Mouse (Mus musculus): ENCODE data around the gene Apoa5.

The Apoa5 gene

GRCm38 (mm10) chr9:46268343-46268873 lies at the start of gene Apoa5:
TSS of gene Apoa5 (plus strand) at chr9:46268633.
- no peak for DNase-seq

DNA sequence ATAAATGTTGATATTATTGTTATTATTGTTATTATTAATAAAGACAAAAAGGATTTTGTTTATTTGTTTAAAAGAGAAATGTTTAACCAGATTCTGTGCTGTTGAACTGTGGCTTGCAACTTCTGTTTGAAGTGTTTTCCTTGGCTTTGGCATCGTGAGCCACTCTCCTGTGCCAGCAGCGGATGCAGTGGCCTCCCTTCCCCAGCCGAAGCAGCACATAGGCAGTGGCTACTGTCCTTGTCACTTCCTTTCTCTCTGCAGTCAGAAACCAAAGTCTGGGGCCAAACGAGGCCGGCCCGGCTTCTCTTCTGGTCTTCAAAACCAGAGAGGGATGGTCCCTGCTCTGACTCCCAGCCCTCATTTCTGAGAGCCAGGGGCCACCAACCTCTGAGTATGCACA lies 45.3 kb upstream of the Apoa5 start:
- DNase-seq: peak; percentile 37

GRCm38 (mm10) chr9:46224101-46224500 lies 44.3 kb upstream of the Apoa5 start:
- DNase-seq: peak; percentile 47

- DNase-seq: peak; percentile 52
Measured at GRCm38 (mm10) chr9:46224945-46225660, 43.3 kb upstream of the Apoa5 start.

DNA sequence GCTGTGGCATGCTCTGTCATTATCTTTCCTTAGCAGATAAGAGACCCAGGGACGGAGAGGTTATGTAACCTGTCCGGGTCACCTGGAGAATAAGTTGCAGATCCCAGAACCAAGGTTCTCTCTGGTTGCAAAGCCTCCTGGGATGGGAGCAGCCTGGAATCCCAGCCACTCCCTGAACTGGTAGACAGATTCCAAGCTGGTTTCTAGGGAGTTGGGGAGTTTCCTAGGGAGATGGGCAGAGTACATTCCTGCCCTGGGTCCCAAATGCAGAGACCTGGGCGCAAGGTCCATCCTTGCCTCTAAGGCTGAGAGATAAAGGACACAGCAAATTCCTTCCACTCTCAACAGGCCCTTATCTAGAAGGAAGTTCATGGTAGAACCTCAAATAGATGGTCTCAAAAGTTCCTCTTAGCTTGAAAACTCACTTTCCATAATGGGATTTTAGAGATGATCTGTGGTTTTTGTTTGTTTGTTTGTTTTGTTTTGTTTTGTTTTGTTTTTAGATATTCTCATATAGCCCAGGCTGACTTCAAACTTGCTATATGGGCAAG lies 41.3 kb upstream of the Apoa5 start:
- DNase-seq: no peak

DNA sequence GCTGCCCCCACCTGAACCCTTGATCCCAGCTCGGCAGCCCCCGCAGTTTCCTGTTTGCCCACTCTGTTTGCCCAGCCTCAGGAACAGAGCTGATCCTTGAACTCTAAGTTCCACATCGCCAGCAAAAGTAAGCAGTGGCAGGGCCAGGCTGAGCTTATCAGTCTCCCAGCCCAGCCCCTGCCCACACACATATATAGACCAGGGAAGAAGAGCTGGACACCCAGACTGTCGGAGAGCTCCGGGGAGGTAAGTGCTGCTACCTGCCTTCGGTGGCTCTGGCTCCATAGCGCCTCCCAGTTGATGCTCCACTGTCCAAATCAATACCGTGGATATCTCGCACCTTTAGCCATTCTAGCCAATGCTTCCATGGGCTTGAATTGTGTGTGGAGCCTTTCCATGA lies 39.9 kb upstream of the Apoa5 start, which contains the start of gene Apoa1:
Gene Apoa1, plus strand, starts transcription at position 90 of the 400 bp plus-strand sequence.
- DNase-seq: no peak

DNA sequence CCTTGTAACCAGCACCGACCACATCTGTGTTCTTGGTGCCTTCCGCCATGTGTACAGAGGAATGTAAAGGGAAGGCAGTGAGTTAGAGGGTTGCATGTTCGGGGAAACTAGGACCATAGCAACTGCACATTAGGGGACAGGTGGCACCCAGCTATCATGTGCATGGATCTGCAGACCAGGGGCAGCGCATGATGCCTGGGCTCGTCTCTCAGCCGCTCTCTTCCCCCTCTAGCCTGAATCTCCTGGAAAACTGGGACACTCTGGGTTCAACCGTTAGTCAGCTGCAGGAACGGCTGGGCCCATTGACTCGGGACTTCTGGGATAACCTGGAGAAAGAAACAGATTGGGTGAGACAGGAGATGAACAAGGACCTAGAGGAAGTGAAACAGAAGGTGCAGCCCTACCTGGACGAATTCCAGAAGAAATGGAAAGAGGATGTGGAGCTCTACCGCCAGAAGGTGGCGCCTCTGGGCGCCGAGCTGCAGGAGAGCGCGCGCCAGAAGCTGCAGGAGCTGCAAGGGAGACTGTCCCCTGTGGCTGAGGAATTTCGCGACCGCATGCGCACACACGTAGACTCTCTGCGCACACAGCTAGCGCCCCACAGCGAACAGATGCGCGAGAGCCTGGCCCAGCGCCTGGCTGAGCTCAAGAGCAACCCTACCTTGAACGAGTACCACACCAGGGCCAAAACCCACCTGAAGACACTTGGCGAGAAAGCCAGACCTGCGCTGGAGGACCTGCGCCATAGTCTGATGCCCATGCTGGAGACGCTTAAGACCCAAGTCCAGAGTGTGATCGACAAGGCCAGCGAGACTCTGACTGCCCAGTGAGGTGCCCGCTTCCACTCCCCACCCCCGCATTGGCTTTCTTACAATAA lies 38.6 kb upstream of the Apoa5 start:
- peak; percentile 94 for DNase-seq

GRCm38 (mm10) chr9:46230450-46230975 lies 37.9 kb upstream of the Apoa5 start:
- DNase-seq: no peak

DNA sequence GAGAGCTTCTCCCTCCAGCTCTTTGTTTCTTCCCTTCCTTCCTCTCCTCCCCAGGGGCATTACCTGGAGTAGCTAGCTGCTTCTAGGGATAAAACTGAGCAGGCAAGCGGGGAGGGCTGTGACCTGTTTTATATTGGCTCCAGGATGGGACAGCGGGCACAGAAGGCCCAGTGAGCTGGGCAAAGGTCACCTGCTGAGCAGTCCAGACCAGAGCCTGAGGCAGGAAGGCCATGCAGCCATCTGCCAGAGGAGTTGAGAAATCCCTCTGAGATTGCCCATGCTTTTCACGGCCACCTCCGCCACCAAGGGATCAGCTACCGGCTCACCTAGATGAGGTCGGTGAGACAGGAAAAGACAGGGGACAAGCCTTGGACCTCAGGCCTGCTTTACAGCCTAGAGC lies 33.2 kb upstream of the Apoa5 start:
- DNase-seq: peak; percentile 78

DNA sequence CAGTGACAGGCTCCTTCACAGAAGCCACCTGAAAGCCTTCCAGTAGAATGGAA lies 33.0 kb upstream of the Apoa5 start, which contains the start of gene Apoc3:
Gene Apoc3, minus strand, starts transcription at position 41 of the 53 bp plus-strand sequence.
- DNase-seq: no peak

DNA sequence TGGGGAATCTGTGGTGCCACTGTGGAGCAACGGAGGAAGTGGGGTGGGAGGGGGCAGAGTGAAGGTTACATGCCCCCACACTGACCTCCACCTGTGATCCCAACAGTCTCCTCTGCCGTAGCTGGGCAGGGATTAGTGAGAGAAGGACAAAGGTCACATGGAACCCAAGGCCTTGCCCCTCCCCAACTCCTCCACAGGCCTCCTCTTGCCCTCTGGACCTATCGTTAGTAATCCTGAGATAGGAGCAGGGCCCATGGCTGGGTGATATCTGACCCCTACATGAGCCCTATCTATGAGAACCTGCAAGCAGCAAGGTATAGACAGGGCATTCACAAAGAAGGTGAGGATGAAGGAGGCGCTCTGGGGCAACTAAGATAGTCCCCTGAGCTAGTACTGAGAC lies 32.8 kb upstream of the Apoa5 start:
- DNase-seq: peak; percentile 67

DNA sequence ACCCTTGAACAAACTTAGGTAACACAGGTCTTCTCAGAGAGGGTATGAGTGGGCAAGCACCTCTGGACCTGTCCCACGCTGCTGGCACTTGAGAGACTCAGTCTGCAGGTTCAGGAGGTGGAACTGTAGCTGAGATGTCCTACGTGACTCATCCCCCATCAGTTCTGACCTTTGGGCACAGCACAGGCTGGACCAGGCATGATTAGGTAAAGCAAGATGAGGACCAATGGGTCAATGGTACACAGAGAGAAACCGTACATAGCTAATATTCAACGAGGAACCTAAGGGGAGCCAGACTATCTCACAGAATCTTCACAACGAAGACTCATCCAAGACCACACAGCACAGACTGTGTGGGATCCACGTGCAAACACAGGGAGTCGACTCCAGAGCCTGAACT lies 29.6 kb upstream of the Apoa5 start:
- no peak for DNase-seq

DNA sequence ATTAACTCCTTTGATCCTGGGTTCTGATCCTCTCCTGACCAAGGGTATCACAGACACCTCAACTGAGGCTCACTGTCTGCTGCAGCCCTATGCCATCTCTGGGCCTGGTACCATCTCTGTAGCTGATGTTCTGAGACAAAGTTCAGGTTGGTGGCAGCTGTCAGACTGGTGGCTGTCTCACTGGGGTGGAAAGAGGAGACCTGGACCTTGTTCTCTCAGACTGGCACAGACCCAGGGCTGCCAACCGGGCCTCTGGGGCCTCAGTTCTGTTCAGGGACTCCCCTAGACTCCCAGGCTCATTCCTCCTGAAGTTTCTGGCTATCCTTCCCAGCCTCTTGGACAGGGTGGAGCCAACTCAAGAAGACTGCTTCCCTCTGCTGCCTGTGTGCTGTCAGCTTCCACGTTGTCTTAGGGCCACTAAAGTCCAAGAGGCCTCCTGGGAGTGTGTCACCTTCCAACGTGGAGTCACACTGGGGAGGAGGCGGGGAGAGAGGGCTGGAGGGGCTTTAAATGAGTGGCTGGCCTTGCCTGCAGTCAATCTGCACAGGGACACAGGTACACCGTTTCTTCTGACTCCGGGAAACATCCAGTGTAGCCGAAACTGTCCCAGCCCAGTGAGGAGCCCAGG lies 27.8 kb upstream of the Apoa5 start, which contains the start of gene Apoa4:
Gene Apoa4, plus strand, starts transcription at position 171 of the 628 bp plus-strand sequence.
- DNase-seq: peak; percentile 54

DNA sequence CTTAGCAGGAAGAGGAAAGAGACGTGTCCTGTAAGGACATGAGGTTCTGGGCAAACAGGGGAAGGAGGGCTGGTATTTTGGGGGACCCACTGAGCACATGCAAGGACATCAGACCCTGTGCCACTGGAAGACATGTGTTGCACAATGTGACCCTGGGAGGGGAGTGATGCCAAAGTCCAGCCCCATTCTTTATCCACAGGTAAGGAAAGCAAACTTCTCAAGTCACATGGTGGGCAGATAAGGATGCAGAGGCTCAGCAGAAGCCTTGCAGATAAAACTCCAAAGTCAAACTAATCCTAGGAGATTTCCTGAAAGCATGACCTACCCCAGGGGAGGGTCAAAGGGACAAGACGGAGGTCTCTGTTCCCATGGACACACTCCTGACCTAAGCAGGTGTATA lies 26.6 kb upstream of the Apoa5 start:
- DNase-seq: no peak

DNA sequence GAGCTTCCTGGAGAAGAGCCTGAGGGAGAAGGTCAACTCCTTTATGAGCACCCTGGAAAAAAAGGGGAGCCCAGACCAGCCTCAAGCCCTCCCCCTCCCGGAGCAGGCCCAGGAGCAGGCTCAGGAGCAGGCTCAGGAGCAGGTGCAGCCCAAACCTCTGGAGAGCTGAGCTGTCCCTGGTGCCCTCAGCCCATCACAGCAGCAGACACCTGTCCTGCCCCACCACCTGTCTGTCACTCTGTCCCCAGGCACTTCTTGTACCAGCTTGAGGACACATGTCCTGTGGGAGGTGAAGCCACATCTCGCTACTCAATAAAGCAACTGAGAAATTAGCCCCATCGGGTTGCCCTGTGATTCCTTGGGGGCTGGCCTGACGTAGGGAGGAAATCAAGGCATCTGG lies 25.3 kb upstream of the Apoa5 start:
- DNase-seq: no peak

GRCm38 (mm10) chr9:46243584-46243983 lies 24.8 kb upstream of the Apoa5 start:
- DNase-seq: no peak

DNA sequence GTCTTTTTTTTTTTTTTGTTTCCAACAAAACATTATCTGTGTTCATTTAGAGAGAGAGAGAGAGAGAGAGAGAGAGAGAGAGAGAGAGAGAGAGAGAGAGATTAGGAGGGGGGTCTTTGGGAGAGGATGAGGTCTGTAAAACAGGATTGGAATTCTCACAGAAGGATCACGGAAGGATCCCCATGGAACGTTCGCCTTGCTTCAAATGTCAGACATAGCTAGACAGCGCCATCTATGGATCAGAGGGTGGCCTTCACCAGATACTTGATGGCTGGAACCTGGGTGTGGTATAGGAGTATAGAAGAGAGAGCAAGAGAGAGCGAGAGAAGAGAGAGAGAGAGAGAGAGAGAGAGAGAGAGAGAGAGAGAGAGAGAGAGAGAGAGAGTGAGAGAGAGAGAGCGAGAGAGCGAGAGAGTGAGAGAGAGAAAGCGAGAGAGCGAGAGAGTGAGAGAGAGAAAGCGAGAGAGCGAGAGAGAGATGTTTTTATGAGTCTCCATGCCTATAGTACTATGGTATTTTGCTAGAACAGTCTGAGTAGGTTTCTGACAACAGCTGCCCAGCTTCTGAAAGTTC lies 21.6 kb upstream of the Apoa5 start:
- DNase-seq: peak; percentile 71

DNA sequence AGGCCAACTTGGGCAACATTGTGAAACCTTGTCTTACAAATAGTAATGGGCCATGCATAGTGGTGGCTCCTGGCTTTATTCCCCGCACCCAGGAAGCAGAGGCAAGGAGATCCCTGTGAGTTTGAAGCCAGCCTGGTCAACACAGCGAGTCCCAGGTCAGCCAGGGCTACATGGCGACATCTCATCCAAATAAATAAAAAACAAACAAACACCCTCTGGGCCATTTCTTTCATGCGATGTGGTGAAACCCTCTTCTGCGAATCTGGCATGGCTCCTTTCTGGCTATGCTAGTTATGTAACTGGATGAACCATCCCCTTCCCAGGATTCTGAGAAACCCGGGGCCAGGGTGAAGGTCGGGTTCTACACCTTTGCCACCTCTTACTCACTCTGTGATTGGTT lies 12.3 kb upstream of the Apoa5 start:
- DNase-seq: no peak

DNA sequence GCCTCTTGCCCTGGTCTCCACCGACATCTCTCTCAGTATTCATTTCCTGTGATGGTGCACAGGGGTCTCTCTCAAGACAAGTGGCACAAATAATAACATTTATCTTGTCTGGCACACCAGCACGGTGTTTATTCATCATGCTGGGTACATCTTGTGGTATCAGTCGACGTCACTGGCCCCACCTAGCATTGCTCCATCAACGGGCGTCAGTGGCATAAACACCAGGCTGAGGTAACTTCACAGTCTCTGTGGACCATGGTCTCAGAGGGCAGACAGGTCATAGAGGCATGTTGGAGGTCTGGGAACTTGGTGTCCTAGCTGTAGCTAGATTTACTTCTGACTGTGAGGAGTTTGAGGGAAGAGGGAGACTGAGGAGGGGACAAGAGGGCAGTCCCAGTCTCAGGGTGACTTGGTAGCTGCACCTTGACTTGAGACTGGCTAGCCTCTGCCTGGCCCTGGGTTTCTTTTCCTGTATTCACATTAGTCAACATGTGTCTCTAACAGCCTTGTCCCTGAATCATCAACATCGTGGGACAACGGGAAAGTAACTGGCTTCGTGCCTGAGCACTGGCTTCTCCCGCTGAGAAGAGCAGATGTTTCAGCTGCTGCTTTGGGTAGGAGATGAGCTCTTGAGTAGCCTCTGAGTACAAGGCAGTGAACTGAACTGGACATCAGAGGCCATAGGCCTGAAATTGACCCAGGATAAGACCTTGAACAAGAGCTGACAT lies 11.6 kb upstream of the Apoa5 start:
- DNase-seq: no peak

DNA sequence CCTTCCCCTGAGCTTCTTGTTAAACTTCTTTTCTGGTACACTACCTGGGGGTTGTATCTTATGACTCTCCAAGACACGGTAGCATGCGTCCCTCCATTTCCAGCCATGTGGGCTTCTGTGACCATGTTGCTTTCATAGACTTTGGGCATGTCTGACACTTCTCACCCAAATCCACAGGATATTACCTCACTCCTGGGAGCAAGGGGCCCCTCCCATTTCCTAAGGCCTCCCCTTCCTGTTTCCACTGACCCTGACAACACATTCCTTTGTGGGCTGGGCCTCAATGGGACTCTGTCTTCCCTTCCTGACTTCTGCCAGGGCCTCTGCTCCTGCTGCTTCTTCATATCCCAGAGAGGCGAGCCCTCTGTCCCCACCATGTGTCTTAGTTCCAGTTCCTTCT lies 10.9 kb upstream of the Apoa5 start:
- no peak for DNase-seq

- no peak for DNase-seq
Measured at GRCm38 (mm10) chr9:46259111-46259510, 9.3 kb upstream of the Apoa5 start.

- DNase-seq: no peak
Measured at GRCm38 (mm10) chr9:46261131-46261530, 7.3 kb upstream of the Apoa5 start.
